Mouse (Mus musculus): ENCODE measurements around the gene Nufip1.

Gene Nufip1

DNA sequence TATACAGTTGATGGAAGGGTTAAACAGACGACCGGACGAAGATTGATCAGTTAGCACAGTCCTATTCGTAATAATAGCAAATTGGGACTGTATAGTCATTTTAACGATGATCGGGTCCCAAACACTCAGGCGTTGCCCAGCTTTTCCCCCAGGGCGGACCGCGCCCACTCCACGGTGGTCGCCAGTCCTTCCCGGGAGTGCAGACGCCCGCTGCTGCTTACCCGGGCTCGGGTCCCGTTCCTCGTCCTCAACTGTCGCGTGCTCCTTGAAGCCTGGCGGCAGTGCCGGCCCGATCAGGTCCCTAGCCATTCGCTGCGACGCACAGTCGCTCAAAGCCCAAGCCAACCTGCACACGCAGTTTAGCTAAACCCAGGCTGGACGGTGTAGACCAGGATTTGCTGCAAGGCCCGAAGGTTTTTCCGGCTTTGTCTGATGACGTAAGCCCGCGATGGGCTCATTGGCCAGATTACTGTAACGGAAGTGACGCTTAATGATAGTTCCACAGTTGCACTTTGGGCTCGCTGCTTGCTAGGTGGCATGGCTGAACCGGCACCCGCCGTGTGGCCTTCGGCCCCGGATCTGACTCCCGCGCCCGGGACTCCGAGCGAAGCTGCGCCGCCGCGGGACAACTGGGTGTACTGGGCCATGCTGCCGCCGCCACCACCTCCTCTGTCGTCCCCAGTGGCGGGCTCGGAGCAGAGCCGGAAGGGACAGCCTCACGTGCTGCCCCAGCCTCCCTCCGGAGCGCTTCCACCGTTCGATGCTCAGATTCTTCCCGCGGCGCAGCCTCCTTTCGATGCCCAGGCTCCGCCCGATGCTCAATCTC is at the start of gene Nufip1, which contains the start of gene Gpalpp1:
Gene Nufip1 (plus strand): TSS at position 496 of the 826 bp plus-strand sequence.
Gene Gpalpp1 (minus strand): TSS at position 365 of the 826 bp plus-strand sequence.
- peaks cover 50% of the 10 kb centered on the region for H3K36me3 ChIP-seq (ENCODE audit: insufficient read depth, low read length)
- no peak for TF ChIP-seq POU5F1 (IDR thresholded peaks at IDR 0.05; ENCODE audit: borderline replicate concordance, low read length)
- no peak for TF ChIP-seq NANOG (IDR thresholded peaks at IDR 0.05; ENCODE audit: borderline replicate concordance, low read length)
- no peak for TF ChIP-seq CTCF (conservative IDR thresholded peaks at IDR 0.05; ENCODE audit: low read length)

DNA sequence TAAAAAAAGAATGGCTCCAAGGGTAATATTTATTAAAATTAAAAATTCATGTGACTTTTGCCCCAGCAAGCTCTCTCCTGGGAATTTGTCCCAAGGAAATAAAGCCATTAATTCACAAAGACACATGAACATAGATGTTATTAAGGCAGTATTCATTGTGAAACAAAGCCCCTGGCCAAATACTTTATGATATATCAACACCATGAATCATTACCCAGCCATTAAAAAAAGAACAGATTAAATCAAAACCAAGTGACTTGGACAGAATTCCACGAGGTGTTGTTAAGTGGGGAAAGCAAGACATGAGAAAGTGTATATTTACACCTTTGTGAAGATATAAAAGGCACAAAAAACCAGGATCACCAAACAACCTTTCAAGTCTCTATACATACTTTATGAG is 43.5 kb upstream of the Nufip1 start:
- Histone ChIP-seq H3K4me3 (replicated peaks; ENCODE audit: low read length) (no peak overlapping the region), H3K4me1 (replicated peaks; ENCODE audit: low read depth, low read length) (peaks cover 9% of the 10 kb centered on the region), H3K36me3 (ENCODE audit: insufficient read depth, low read length) (no peaks in the 10 kb centered on the region), H3K27me3 (ENCODE audit: insufficient read depth, low read length) (no peaks in the 10 kb centered on the region), H3K9me3 (ENCODE audit: low read length) (no peaks in the 10 kb centered on the region)
- TF ChIP-seq CTCF (conservative IDR thresholded peaks at IDR 0.05; ENCODE audit: low read length) (no peak), NANOG (IDR thresholded peaks at IDR 0.05; ENCODE audit: borderline replicate concordance, low read length) (no peak), POU5F1 (IDR thresholded peaks at IDR 0.05; ENCODE audit: borderline replicate concordance, low read length) (no peak)

More for the DNA sequence above, at the start of gene Nufip1, which contains the start of gene Gpalpp1:
- Histone ChIP-seq H3K4me1 (replicated peaks; ENCODE audit: low read depth, low read length) (peaks cover 47% of the 10 kb centered on the region), H3K9me3 (ENCODE audit: low read length) (no peaks in the 10 kb centered on the region), H3K27me3 (ENCODE audit: insufficient read depth, low read length) (no peaks in the 10 kb centered on the region), H3K4me3 (replicated peaks; ENCODE audit: low read length) (peak within 1 kb of the TSS; percentile 98)

DNA sequence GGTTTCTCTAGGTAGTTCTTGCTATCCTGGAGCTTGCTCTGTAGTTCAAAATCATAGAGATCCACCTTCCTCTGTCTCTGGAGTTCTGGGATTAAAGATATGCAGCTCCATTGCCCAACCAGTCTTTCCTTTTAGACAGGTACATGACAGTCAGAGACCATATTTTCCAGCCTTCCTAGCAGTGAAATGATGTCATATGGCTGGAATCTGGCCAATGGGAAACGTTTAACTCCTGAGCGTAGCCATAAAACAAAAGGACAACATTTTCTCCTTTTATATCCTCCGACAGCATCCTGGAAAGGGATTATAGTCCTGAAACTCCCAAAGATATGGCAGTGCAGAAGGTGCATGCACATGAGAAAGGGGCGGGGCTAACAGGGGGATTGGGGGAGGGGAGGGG is 42.4 kb upstream of the Nufip1 start:
- H3K4me3 ChIP-seq (replicated peaks; ENCODE audit: low read length): no peak overlapping the region
- peaks cover 9% of the 10 kb centered on the region for H3K4me1 ChIP-seq (replicated peaks; ENCODE audit: low read depth, low read length)
- no peaks in the 10 kb centered on the region for H3K9me3 ChIP-seq (ENCODE audit: low read length)
- H3K36me3 ChIP-seq (ENCODE audit: insufficient read depth, low read length): no peaks in the 10 kb centered on the region
- TF ChIP-seq NANOG (IDR thresholded peaks at IDR 0.05; ENCODE audit: borderline replicate concordance, low read length): no peak
- TF ChIP-seq CTCF (conservative IDR thresholded peaks at IDR 0.05; ENCODE audit: low read length): no peak
- no peak for TF ChIP-seq POU5F1 (IDR thresholded peaks at IDR 0.05; ENCODE audit: borderline replicate concordance, low read length)
- H3K27me3 ChIP-seq (ENCODE audit: insufficient read depth, low read length): no peaks in the 10 kb centered on the region

DNA sequence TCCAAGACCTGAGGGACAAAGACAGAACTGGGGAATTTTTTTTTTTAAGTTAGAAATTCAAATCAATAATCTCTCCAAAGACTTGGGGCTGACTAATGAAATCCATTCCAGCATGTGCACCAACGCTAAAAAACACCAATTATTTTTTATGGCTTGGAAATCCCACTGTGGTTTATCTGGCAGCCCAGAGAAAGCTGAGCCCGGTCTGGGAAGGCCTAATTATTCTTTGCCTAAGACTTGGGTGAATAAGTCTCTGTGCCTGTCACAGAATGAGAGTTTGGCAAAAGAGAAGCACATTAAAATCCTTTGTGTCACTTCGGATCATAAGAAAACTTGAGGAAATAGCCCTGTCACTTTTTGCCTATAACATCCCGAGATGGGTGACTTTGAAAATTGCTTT is 41.4 kb upstream of the Nufip1 start:
- no peaks in the 10 kb centered on the region for H3K27me3 ChIP-seq (ENCODE audit: insufficient read depth, low read length)
- H3K4me1 ChIP-seq (replicated peaks; ENCODE audit: low read depth, low read length): peaks cover 9% of the 10 kb centered on the region
- H3K9me3 ChIP-seq (ENCODE audit: low read length): no peaks in the 10 kb centered on the region
- TF ChIP-seq CTCF (conservative IDR thresholded peaks at IDR 0.05; ENCODE audit: low read length) (no peak), NANOG (IDR thresholded peaks at IDR 0.05; ENCODE audit: borderline replicate concordance, low read length) (no peak)
- H3K4me3 ChIP-seq (replicated peaks; ENCODE audit: low read length): no peak overlapping the region
- H3K36me3 ChIP-seq (ENCODE audit: insufficient read depth, low read length): no peaks in the 10 kb centered on the region

DNA sequence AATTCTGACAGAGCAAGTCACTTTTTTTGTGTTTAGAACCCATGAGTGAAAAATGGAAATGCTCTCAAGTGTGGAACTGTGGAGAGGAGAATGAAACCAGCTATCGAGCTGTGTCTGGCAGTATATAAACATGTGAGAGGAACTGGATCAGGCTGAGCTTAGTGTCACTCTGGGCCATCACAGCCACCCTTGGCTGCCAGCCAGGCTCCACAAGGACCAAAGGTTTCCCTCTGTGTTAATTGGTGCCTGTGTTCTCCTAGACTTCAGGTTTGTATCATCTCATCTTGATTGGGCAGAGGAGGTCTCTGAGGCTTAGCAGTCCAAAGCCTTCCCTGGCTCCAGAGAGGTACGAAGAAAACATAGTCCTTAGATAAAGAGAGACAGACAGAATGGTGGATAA is 38.1 kb upstream of the Nufip1 start:
- Histone ChIP-seq H3K9me3 (ENCODE audit: low read length) (no peaks in the 10 kb centered on the region), H3K27me3 (ENCODE audit: insufficient read depth, low read length) (no peaks in the 10 kb centered on the region), H3K36me3 (ENCODE audit: insufficient read depth, low read length) (no peaks in the 10 kb centered on the region), H3K4me1 (replicated peaks; ENCODE audit: low read depth, low read length) (peaks cover 29% of the 10 kb centered on the region), H3K4me3 (replicated peaks; ENCODE audit: low read length) (no peak overlapping the region)
- no peak for TF ChIP-seq CTCF (conservative IDR thresholded peaks at IDR 0.05; ENCODE audit: low read length)
- no peak for TF ChIP-seq NANOG (IDR thresholded peaks at IDR 0.05; ENCODE audit: borderline replicate concordance, low read length)
- no peak for TF ChIP-seq POU5F1 (IDR thresholded peaks at IDR 0.05; ENCODE audit: borderline replicate concordance, low read length)

DNA sequence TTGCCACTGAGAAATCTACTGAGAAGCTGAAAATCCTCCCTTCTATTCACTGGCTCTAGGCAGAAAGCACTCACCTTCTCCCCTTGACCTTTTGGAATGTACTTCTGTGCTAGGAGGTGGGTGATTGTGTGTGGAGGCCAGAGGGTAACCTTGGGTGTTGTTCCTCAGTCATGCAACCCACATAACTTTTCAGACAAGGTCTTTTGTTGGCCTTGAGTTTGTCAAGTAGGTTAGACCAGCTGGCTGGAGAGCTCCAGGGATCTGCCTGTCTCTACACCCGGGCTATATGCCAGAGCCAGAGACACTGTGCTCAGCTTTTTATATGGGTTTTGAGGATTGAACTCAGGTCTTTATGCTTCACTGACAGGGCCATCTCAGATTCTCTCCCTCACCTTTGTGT is 36.5 kb upstream of the Nufip1 start:
- H3K27me3 ChIP-seq (ENCODE audit: insufficient read depth, low read length): no peaks in the 10 kb centered on the region
- no peaks in the 10 kb centered on the region for H3K36me3 ChIP-seq (ENCODE audit: insufficient read depth, low read length)
- TF ChIP-seq NANOG (IDR thresholded peaks at IDR 0.05; ENCODE audit: borderline replicate concordance, low read length) (no peak), POU5F1 (IDR thresholded peaks at IDR 0.05; ENCODE audit: borderline replicate concordance, low read length) (no peak)
- no peak overlapping the region for H3K4me3 ChIP-seq (replicated peaks; ENCODE audit: low read length)
- H3K4me1 ChIP-seq (replicated peaks; ENCODE audit: low read depth, low read length): peaks cover 44% of the 10 kb centered on the region
- H3K9me3 ChIP-seq (ENCODE audit: low read length): no peaks in the 10 kb centered on the region

DNA sequence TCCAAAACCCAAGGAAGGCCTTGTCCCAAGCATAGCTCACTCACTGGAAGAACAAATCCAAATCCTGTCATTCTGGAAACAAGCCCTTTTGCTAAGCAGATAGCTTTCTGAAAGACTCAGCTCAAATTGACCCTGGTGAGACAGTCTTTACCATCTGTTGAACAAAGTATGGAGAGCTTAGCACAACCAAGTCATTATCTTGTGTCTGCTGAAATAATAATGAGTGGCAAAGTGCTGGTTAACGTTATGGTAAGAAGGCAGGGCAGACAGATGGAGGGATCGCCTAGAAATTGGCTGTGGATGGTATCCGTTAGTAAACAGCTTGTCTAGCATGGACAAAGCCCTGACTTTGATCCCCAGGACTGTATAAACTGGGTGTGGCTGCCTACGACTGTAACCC is 35.0 kb upstream of the Nufip1 start:
- TF ChIP-seq NANOG (IDR thresholded peaks at IDR 0.05; ENCODE audit: borderline replicate concordance, low read length) (no peak), CTCF (conservative IDR thresholded peaks at IDR 0.05; ENCODE audit: low read length) (no peak), POU5F1 (IDR thresholded peaks at IDR 0.05; ENCODE audit: borderline replicate concordance, low read length) (no peak)
- H3K4me3 ChIP-seq (replicated peaks; ENCODE audit: low read length): no peak overlapping the region

DNA sequence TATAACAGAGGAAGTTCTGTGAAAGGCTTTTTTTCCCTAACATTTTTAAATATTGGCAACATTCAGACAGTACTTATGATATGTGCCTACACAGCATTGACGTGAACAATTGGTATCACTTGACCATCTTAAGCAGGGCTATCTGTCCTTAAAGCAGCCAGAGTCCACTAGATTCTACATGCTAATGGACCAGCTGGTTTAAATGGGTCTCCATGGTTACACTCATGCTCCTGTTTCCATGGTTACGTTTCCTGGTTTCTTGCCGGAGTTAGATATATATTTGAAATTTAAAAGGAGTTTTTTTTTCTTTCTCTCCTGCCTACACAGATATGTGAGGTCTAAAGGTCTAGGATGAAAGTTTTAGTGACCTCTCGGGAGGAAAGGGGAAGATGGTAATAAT is 34.1 kb upstream of the Nufip1 start:
- H3K27me3 ChIP-seq (ENCODE audit: insufficient read depth, low read length): no peaks in the 10 kb centered on the region
- peaks cover 54% of the 10 kb centered on the region for H3K4me1 ChIP-seq (replicated peaks; ENCODE audit: low read depth, low read length)
- TF ChIP-seq CTCF (conservative IDR thresholded peaks at IDR 0.05; ENCODE audit: low read length): no peak
- TF ChIP-seq POU5F1 (IDR thresholded peaks at IDR 0.05; ENCODE audit: borderline replicate concordance, low read length): no peak
- no peak for TF ChIP-seq NANOG (IDR thresholded peaks at IDR 0.05; ENCODE audit: borderline replicate concordance, low read length)
- no peaks in the 10 kb centered on the region for H3K9me3 ChIP-seq (ENCODE audit: low read length)
- no peaks in the 10 kb centered on the region for H3K36me3 ChIP-seq (ENCODE audit: insufficient read depth, low read length)
- no peak overlapping the region for H3K4me3 ChIP-seq (replicated peaks; ENCODE audit: low read length)

More for the DNA sequence above, 35.0 kb upstream of the Nufip1 start:
- no peaks in the 10 kb centered on the region for H3K27me3 ChIP-seq (ENCODE audit: insufficient read depth, low read length)
- H3K36me3 ChIP-seq (ENCODE audit: insufficient read depth, low read length): no peaks in the 10 kb centered on the region
- H3K9me3 ChIP-seq (ENCODE audit: low read length): no peaks in the 10 kb centered on the region
- H3K4me1 ChIP-seq (replicated peaks; ENCODE audit: low read depth, low read length): peaks cover 47% of the 10 kb centered on the region

Measured in E14TG2a.4 (cell line).